Mouse (Mus musculus) myocyte (in vitro differentiated cells): ENCODE measurements around the gene Kcnh7. TPM values are rescaled to one million over a fixed set of nuclear protein-coding genes. Genes with fewer than 3 reads are reported as not detected.

Experiments
- H3K27me3 ChIP-seq: one replicate; pipeline ENCODE4 v1.6.1; 2011; ENCODE audit not compliant: control insufficient read depth, insufficient read depth, insufficient read length
- H3K36me3 ChIP-seq: one replicate; pipeline ENCODE4 v1.6.1; 2011; ENCODE audit not compliant: control insufficient read depth, insufficient read depth
- H3K4me2 ChIP-seq: one replicate; pipeline ENCODE4 v1.6.1; 2011; ENCODE audit warnings: low read depth, control low read depth
- H3K4me3 ChIP-seq: one replicate; pipeline ENCODE4 v1.5.1; 2011; ENCODE audit warnings: mild to moderate bottlenecking, control low read depth, moderate library complexity
- H3K79me2 ChIP-seq: one replicate; pipeline ENCODE4 v1.6.1; 2011; ENCODE audit not compliant: control insufficient read depth, insufficient read depth
- H3ac ChIP-seq: one replicate; pipeline ENCODE4 v1.6.1; 2011; ENCODE audit not compliant: control insufficient read depth, insufficient read length
- CEBPB ChIP-seq: IDR thresholded peaks from 2 replicates; pipeline ENCODE4 v1.6.1; 2011; ENCODE audit warnings: mild to moderate bottlenecking, moderate library complexity; ENCODE audit not compliant: poor library complexity, insufficient read depth, severe bottlenecking
- E2F4 ChIP-seq: IDR thresholded peaks from one replicate; pipeline ENCODE4 v1.6.1; 2011; ENCODE audit warnings: mild to moderate bottlenecking, control low read depth, moderate library complexity; ENCODE audit not compliant: insufficient read depth
- MAX ChIP-seq: IDR thresholded peaks from one replicate; pipeline ENCODE4 v1.6.1; 2011; ENCODE audit warnings: low read depth, mild to moderate bottlenecking, control low read depth
- MYOD1 ChIP-seq, 3 experiments: IDR thresholded peaks; one replicate each; pipeline ENCODE4 v1.6.1; 2011; ENCODE audit warnings: control low read depth in 2 of 3, low read depth in 2 of 3, mild to moderate bottlenecking in 2 of 3, moderate library complexity in 1 of 3; ENCODE audit not compliant: insufficient read length in 2 of 3, control insufficient read depth in 1 of 3
- MYOG ChIP-seq, 3 experiments: IDR thresholded peaks; one replicate each; pipeline ENCODE4 v1.6.1; 2011; ENCODE audit warnings: control low read depth in 2 of 3, low read depth in 2 of 3, mild to moderate bottlenecking in 2 of 3; ENCODE audit not compliant: insufficient read length in 2 of 3, control insufficient read depth in 1 of 3, insufficient read depth in 1 of 3
- POLR2A ChIP-seq: IDR thresholded peaks from one replicate; pipeline ENCODE4 v1.6.1; 2011; ENCODE audit warnings: low read depth, mild to moderate bottlenecking, control low read depth, moderate library complexity; ENCODE audit not compliant: insufficient read length
- POLR2AphosphoS2 ChIP-seq: IDR thresholded peaks from one replicate; pipeline ENCODE4 v1.6.1; 2011; ENCODE audit warnings: low read depth, control low read depth; ENCODE audit not compliant: insufficient read length
- REST ChIP-seq: IDR thresholded peaks from one replicate; pipeline ENCODE4 v1.6.1; 2011; ENCODE audit warnings: mild to moderate bottlenecking, control low read depth, moderate library complexity; ENCODE audit not compliant: insufficient read depth, insufficient read length
- SRF ChIP-seq: IDR thresholded peaks from one replicate; pipeline ENCODE4 v1.6.1; 2011; ENCODE audit warnings: low read depth; ENCODE audit not compliant: control insufficient read depth, insufficient read length
- TCF12 ChIP-seq: IDR thresholded peaks from one replicate; pipeline ENCODE4 v1.6.1; 2011; ENCODE audit warnings: mild to moderate bottlenecking, control low read depth; ENCODE audit not compliant: poor library complexity, insufficient read depth, severe bottlenecking
- TCF3 ChIP-seq: IDR thresholded peaks from one replicate; pipeline ENCODE4 v1.6.1; 2011; ENCODE audit warnings: low read depth, control low read depth; ENCODE audit not compliant: insufficient read length
- USF1 ChIP-seq: IDR thresholded peaks from one replicate; pipeline ENCODE4 v1.6.1; 2011; ENCODE audit warnings: low read depth, mild to moderate bottlenecking, control low read depth, moderate library complexity
- polyA plus RNA-seq: library from polyadenylated mRNA; unstranded; fragments of >200 nt; fragmentation: generic; extraction: Trizol; gene quantifications from one replicate; pipeline ENCODE4 v1.2.1, GENCODE M21; 2012; ENCODE audit warnings: missing spikeins

Kcnh7 gene
- polyA plus RNA-seq, 1 experiment, result 0.02 TPM

- Histone ChIP-seq H3K4me3 (no peak overlapping the region), H3K36me3 (no peaks in the 10 kb centered on the region), H3K27me3 (no peaks in the 10 kb centered on the region), H3K4me2 (no peak overlapping the region), H3K79me2 (no peaks in the 10 kb centered on the region), H3ac (no peak overlapping the region)
- TF ChIP-seq E2F4, result no peak
- no peak for TF ChIP-seq TCF3
- TF ChIP-seq USF1, result no peak
- TF ChIP-seq MAX, result no peak
- TF ChIP-seq CEBPB, result no peak
- no peak for TF ChIP-seq TCF12
- TF ChIP-seq MYOD1 (IDR thresholded peaks at IDR 0.05; ENCODE audit: control insufficient read depth in 1 of 3, insufficient read length in 2 of 3, low read depth in 2 of 3), result no peak
- TF ChIP-seq MYOG (IDR thresholded peaks at IDR 0.05; ENCODE audit: control insufficient read depth in 1 of 3, insufficient read depth in 1 of 3, insufficient read length in 2 of 3, low read depth in 2 of 3), result no peak
- no peak for TF ChIP-seq REST
- TF ChIP-seq POLR2AphosphoS2, result no peak
- TF ChIP-seq SRF, result no peak
- TF ChIP-seq POLR2A, result no peak
Observed at GRCm38 (mm10) chr2:62819231-62819630, 364.9 kb downstream of the Kcnh7 start.

GRCm38 (mm10) chr2:62816016-62816415, 368.1 kb downstream of the Kcnh7 start:
- no peaks in the 10 kb centered on the region for H3K79me2 ChIP-seq
- no peaks in the 10 kb centered on the region for H3K36me3 ChIP-seq
- no peak overlapping the region for H3ac ChIP-seq
- no peaks in the 10 kb centered on the region for H3K27me3 ChIP-seq
- TF ChIP-seq POLR2A (no peak), CEBPB (no peak), E2F4 (no peak), POLR2AphosphoS2 (no peak)
- H3K4me3 ChIP-seq, result no peak overlapping the region
- peak overlapping the region; percentile 30 for H3K4me2 ChIP-seq

- Histone ChIP-seq H3K4me2 (peak overlapping the region; percentile 52), H3K79me2 (no peaks in the 10 kb centered on the region), H3K4me3 (no peak overlapping the region), H3ac (no peak overlapping the region), H3K27me3 (no peaks in the 10 kb centered on the region), H3K36me3 (no peaks in the 10 kb centered on the region)
- TF ChIP-seq USF1, result no peak
- TF ChIP-seq E2F4, result no peak
- no peak for TF ChIP-seq TCF3
- TF ChIP-seq MYOG (IDR thresholded peaks at IDR 0.05; ENCODE audit: control insufficient read depth in 1 of 3, insufficient read depth in 1 of 3, insufficient read length in 2 of 3, low read depth in 2 of 3), result no peak
- no peak for TF ChIP-seq POLR2AphosphoS2
- TF ChIP-seq SRF, result no peak
- TF ChIP-seq MAX, result no peak
- no peak for TF ChIP-seq TCF12
- no peak for TF ChIP-seq CEBPB
- TF ChIP-seq REST, result no peak
- TF ChIP-seq MYOD1 (IDR thresholded peaks at IDR 0.05; ENCODE audit: control insufficient read depth in 1 of 3, insufficient read length in 2 of 3, low read depth in 2 of 3), result no peak
- TF ChIP-seq POLR2A, result no peak
Observed at GRCm38 (mm10) chr2:62808813-62809212, 375.3 kb downstream of the Kcnh7 start.

GRCm38 (mm10) chr2:62807476-62807882, 376.6 kb downstream of the Kcnh7 start:
- Histone ChIP-seq H3K4me3 (no peak overlapping the region), H3K79me2 (no peaks in the 10 kb centered on the region), H3K4me2 (peak overlapping the region; percentile 48), H3K27me3 (no peaks in the 10 kb centered on the region), H3ac (no peak overlapping the region), H3K36me3 (no peaks in the 10 kb centered on the region)
- TF ChIP-seq MAX (no peak), CEBPB (no peak), TCF12 (peak; percentile 58), MYOD1 (IDR thresholded peaks at IDR 0.05; ENCODE audit: control insufficient read depth in 1 of 3, insufficient read length in 2 of 3, low read depth in 2 of 3) (peak in 2 of 3 experiments; percentile 68 to 81), MYOG (IDR thresholded peaks at IDR 0.05; ENCODE audit: control insufficient read depth in 1 of 3, insufficient read depth in 1 of 3, insufficient read length in 2 of 3, low read depth in 2 of 3) (peak in 2 of 3 experiments; percentile 30 to 77)

GRCm38 (mm10) chr2:62806931-62807330, 377.2 kb downstream of the Kcnh7 start:
- no peak overlapping the region for H3K4me3 ChIP-seq
- no peak overlapping the region for H3ac ChIP-seq
- H3K27me3 ChIP-seq, result no peaks in the 10 kb centered on the region
- H3K79me2 ChIP-seq, result no peaks in the 10 kb centered on the region
- H3K36me3 ChIP-seq, result no peaks in the 10 kb centered on the region
- peak overlapping the region; percentile 48 for H3K4me2 ChIP-seq
- TF ChIP-seq E2F4 (no peak), POLR2A (no peak), MAX (no peak), SRF (no peak), REST (no peak), USF1 (no peak), MYOD1 (IDR thresholded peaks at IDR 0.05; ENCODE audit: control insufficient read depth in 1 of 3, insufficient read length in 2 of 3, low read depth in 2 of 3) (no peak), CEBPB (no peak), POLR2AphosphoS2 (no peak), TCF3 (no peak)
